Mouse (Mus musculus) thymus, postnatal 0 days (tissue): ENCODE measurements around the gene Acvr1b. TPM values are rescaled to one million over a fixed set of nuclear protein-coding genes. Genes with fewer than 3 reads are reported as not detected.

Source experiments
- DNase-seq: peaks from one replicate; pipeline ENCODE4 v3.0.0-alpha.2; 2015; ENCODE audit warnings: low spot score
- polyA plus RNA-seq: library from polyadenylated mRNA; unstranded; fragments of >200 nt; fragmentation: Nextera tagmentation; extraction: Ambion mirVana; gene quantifications from 2 replicates; pipeline ENCODE4 v1.2.1, GENCODE M21; 2015

The Acvr1b gene
- polyA plus RNA-seq, 1 experiment from 2014 or later: 4.6 TPM

DNA sequence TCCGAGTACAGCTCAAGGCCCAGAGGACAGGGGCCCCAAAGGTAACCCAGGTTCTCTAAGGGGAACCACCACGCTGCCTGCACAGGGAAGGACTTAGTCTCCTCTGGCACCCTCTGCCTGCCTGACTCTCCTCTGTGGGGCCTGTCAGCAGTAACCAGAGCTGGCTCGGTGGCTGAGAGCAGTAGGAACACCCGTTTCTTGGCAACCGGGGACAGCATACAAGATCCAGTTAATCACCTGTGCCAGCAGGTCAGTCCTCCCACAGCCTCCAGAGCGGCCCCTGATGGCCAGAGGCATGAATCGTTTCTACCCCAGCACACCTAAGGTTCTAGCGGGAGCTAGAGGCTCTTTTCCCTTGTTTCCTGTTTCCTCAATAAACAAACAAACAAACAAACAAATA lies 68.8 kb downstream of the Acvr1b start:
- DNase-seq: no peak

DNA sequence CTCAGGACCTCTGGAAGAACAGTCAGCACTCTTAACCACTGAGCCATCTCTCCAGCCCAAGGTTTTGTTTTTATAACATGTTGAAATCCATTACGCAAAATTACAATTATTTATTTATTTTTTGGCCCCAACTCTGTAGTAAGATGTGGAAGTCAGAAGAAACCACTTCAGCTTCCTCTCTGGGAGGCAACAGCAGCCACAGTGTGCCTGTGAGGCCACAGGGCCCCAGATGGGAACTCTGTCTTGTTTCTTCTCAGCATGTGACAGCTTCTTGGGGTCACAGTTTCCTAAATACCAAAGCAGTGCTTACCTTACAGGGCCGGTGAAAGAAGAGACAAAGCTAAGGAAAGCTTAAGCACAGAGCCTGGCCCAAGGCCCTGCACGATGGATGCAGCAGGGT lies 70.1 kb downstream of the Acvr1b start:
- DNase-seq: peak; percentile 42

DNA sequence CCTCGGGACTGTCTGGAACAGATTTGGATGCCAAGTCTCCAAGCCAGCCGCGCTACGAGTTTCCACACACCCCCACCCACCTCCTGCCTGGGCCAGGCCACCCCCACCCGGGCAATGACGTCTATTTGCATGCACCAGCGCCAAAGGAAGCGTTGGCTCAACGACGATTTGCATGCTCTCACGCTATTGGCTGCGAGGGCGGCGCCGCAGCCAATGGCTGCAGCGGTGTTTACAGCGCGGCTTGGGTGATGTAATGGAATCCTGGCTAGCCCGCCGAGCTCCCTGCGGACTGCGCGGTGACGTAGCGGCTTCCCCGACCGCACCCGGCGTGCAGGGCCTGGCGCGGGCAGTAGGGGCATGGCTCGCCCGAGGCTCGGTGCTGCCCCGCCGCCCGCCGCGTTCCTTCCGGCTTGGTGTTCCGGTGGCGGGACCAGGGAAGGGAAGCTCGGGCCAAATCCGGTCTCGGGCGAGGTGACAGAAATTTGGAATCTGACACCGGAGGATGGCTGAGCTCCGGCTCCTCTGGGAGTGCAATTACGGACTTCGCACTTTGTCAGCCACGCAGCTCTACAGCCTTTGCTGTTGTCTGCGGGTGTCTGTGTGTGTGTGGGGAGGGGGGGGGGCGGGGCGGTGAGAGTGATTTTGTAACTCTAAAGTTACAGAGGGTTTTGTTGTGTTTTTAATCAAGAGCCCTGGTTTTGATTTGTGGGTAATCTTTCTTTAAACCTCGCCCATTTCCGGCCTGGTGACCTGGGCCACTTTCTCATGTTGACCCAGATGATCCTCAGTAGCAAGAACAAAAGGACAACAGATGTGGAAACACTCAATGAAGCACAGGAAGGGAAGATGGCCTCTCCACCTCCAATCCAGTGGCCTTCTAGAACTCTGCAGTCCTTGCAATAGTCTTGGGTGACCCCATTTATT lies 72.6 kb downstream of the Acvr1b start:
- peak; percentile 99 for DNase-seq

DNA sequence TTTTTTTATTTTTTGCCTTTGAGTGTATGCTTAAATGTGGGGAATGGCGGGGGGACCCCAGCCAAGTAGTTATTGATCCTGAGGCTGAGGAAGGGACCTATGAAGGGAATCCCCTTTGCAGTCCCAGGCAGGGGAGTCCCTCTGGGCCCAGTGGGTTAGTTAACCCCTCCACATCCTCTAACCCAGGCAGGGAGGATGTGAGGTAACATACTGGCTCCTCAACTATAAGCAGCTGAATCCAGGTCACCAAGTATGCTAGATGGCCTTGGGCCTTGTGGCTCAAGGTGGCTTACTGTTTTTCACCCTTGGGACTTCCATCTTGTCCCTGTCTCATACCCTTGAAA lies 73.3 kb downstream of the Acvr1b start:
- peak; percentile 41 for DNase-seq

DNA sequence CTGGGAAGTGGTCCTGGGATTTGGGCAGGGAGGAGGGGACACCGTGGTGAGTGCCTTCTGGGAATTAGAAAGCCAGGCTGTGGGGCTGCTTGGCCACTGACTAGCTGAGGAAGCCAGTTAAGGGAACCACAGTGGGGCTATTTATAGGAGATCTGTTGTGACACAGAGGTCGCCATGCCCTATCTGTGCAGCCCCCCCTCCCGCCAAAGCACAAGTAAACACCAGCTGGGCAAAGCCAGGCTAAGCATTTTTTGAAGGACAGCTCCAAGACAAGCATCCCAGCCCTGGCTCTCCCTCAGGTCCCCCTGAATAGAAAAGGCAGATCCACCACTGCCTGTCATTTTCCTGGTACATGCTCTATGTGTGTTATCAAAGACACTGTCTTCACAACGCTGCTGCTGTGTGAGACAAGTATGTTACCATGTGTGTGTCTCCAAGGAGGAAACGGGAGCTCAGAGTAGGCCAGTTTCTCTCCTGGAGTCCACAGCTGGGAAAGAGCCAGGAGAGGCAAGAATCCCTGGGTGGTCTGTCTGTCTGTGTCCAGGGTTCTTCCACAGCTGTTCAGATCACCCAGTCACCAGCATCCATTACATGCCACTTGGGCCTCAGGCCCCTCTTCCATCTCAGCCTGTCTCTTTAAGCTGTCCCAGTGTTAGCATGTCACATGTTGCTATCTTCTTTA lies 74.3 kb downstream of the Acvr1b start:
- no peak for DNase-seq

DNA sequence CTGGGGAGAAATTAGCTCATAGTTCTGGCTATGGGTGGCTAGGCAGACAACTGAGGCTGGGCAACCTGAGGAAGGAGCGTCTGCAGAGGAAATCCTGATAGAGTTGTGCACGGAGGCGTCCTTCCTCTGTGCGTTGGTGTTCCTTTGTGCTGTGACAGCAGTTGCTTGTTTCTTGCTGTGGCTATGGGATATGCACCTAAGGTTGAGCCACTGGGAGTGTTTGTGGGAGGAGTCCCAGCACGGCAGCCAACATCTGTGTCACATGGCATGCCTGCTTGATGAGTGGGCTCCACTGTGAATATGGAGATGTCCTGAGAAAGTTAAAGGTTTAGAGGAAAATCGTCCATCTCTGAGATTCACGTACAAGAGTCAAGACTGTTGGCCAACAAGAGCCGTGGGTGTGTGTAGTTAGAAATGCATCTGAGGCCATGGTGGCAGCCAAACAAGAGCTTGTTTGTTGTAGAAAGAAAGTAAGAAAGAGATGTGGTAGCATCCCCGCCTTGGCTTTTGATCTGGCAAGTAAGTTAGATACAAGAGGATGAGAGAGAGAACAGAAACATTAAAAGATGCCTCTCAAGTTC lies 76.4 kb downstream of the Acvr1b start:
- DNase-seq: no peak

DNA sequence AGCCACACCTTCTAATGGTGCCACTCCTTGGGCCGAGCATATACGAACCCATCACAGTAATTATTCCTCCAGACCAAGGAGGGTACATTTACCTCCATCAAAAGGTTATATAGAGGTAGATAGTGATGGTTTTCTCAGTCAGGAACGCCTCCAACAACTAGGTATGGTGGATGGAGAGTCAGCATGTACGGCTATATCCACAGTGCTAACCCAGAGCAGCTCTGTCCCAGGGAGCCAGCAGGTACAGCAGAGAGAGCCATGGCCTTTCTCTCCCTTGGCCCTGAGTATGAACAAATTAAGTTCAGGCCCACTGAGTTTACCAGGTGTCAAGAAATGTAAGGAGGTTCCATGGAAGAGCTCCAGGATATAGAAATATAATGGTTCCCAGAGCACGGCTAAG lies 78.1 kb downstream of the Acvr1b start:
- no peak for DNase-seq

DNA sequence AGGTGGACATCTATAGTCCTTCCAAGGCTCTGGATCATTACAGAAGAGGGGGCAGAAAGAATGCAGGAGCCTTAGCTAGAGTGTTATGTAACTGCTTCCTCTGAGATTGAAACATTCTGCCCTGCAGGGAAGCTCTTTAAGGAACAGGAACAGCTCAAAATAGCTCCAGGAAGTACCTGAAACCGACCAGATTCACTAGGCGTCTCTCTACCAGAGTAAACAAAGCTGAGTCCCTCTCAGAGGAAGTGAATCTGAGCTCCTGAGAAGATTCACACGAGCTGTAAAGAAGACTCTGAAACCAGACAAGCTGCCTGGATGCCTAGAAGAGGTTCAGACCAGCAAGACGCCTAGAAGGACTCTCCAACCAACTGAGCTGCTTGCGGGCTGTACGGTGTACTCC lies 78.7 kb downstream of the Acvr1b start:
- no peak for DNase-seq

DNA sequence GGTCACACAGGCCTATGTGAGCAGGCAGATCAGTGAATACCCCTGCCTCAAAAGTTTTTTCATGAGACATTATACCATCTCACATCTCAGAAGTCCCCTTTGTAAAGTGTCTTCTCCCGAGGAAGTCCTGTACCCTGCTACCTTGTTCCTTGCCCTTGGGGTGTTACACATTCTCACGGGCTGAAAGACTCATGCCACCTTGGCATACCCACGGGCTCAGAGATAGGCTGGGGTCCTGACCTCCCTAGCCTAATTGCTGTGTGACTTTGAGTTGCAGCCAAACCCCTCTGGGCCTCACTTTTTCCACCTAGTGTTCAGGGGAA lies 79.7 kb downstream of the Acvr1b start:
- DNase-seq: no peak

DNA sequence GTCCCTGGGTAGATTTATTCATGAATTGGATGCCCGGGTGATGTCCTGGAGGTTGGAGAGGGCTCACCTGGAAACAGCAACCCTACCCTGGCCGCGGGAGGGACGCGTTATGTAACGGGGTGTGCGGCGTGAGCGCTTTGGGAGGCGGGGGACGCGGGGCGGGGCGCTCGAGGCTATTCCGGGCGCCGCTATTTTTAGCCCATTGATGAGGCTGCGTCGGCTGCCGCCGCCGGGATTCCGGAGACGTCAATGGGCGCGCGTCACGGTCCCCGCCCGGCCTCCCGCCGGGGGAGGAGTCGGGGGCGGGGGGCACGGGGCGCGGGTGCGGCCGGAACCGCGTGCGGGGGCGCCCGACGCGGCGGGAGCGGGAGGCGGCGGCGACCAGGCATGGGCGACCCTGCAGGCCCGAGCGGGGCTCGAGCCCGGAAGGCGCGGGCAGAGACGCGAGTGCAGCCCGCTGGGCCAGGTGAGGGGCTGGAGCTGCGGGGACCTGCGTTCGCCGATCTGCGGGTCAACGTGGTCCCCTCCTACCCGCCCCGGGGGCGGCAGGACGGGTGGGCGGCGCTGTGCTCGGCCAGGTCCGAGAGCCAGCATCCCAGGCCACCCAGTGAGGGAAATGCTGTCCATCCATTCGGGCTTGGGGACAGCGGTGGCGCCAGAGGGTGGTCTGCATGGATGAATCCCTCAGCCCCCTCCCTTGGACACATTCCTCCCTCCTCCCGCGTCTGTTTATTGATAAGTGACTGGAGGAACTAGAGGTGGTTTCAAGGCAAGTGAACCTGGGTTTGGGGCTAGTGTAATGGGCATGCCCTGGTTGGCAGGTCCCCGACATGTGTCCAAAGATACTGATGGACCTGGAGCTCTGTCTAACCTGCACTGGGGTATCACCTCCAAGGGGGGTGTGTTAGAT lies 80.3 kb downstream of the Acvr1b start, which contains the start of gene Nr4a1:
Gene Nr4a1, plus strand, starts transcription at position 384 of the 910 bp plus-strand sequence.
- peak; percentile 82 for DNase-seq

DNA sequence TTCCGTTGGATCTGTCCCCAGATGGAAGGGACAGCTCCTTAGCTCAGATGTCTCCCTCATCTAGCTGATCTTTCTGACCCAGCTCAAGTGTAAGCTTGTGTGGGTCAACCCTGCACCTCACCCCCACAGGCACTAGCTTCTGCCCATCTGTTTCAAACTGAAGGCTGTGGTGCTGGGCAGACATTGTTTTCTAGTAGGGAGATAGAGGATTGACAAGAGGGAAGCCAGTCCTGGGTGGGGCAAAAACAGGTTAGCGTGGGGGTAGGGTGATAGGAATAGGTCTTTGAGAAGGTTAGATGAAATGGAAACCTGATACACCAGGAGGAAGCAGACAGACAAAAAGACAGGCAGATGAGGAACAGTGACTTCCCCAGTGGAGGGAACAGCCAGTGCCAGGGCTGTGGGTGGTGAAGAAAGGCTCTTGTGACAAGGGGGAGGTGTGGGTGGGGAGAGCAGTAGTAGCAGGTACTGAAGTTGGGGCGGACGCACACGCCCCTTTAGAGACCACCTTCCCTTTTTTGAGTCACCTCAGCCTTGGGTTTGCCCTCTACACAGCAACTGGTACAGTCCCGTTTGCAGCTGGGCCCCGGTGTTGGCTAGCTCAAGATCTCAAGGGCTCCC lies 82.1 kb downstream of the Acvr1b start:
- no peak for DNase-seq

DNA sequence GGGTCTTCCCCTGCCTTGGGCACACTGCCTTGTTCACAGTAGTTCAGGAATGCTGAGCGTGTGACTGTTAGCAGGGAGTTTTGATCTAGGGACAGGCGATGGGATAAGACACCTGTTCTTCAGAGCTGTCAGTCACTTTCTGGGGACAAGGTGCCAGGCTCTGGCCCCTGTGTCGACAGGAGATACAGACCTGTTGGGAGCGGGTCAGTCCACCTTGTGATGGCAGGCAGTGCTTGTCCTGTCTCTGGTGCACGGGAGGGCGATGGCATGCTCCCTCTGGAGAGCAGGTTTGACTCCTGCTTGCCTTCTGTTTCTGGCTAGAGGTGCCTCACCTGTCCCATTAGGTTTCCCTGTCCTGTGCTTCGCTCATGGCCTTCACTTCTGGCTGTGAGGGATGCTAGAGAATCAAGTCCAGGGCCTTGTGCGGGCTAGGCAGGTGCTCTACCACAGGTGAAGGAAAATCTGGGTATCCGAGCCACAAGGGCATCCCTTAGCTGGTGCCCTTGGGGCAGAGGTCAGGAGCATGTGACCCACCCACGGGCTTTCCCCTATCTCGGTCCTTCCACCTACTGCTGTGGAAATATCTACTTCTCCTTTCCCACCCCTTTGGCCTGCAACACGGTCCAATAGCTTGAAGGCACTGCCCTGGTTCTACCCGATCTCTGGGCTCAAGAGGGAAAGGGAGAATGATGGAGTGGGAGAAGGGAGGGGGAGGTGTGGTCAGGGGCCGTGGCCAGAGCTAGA lies 82.8 kb downstream of the Acvr1b start:
- no peak for DNase-seq

DNA sequence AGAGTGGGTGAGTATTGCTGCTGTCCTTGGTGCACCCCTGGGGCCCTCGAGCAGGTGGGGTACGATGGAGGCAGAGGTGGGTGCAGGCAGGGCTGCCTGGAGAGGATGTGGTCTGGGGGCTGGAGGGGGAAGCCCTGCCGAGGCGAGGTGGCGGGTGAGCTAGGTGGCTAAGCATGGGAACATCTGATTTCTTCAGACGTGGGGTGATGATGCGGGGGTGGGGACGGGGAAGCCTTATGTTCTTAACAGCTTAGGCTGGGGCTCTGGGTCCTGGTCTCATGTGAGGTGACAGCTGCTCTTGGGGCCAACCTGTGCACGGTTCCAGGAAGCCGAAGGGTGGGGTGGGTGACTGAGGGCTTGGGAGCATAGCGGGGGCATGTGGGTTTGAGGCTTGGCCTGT lies 84.6 kb downstream of the Acvr1b start:
- DNase-seq: peak; percentile 94

DNA sequence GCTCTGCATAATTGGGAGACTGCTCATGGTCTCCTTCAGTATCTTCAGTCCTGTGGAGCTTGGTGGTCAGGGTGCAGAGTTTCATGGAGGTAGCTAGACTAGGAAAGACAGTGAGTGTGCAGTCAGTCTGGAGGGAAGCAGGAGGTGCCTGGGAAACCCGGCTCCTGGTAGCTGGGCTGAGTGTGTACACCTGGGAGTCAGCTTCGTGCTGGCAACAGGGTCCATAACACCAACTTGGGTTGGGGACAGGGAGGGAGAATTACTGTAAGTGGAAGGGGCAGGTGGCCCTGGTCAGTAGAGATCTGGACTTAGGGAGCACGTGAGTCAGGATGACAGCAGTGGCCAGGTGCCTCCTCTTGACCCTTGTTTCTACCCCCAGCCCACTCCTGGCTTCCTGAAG lies 86.1 kb downstream of the Acvr1b start:
- DNase-seq: no peak

DNA sequence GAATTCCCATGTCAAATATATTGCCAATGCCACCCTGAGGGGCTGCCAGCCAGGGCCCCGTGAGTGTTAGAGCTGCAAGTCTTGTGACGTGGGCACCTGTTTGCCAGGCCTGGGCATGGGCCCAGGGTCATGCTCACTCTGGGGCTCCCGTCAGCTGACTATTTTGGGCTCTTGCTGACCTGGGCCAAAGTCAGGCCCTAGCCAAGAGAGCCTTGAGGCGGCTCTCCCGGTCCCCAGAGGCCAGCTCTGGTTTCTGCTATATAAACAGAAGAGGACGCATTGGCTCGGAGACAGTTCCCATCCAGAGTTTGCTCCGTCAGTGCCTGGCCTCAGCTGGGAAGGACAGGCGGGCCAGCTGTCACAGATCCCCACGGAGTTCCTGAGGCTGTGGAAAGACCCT lies 86.5 kb downstream of the Acvr1b start:
- no peak for DNase-seq

DNA sequence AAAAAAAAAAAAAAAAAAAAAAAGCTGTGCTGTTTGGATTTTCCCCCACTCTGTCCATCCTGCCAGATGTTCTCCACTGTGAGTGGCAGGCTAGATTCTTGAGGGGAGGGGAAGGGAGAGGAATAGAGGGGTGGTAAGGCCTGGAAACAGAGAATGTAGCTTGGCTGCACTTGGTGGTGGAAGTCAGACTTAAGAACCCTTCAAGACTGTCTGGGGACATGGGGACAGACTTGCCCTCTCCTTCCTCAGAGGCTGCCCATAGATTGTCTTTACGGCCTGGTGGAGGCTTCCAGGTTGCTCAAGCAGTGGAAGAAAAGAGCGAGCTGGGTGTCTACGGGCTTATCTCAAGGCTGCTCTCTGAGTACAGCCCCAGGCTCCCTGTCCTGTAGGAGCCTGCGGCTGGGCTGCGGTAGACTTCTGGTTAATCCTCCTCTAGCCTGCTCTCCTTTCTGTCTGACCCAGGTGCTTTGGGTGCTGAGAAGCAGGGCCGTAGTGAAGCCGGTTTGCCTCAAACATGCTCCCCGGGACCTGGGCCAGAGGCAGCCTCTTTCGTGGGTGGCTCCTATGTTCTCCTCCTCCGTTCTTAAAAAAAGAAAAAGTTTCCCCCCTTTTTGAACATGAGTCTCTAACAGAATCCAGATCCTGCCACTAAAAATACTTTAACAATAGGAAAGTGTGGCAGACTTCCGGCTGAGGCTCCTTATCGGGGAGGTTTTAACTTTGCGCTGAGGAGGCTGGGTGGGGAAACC lies 87.2 kb downstream of the Acvr1b start:
- peak; percentile 34 for DNase-seq

DNA sequence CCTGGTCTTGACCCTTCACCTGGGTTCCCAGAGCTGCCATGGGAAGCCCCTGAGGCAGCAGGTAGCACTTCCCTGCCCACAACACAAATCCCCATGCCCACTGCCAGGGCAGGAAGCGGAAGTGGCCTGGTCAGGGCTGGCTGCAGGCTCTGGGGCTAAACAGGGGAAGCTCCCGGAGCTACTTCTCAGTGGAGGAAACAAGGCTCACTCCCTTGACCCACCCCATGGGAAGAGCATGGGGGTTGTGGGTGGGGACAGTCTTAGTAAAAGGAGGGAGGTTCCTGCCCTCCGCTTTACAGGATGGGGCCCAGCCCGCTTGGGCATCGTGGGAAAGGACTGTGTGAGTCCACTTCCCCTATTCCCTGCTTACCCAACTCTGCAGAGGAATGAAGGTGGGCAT lies 88.6 kb downstream of the Acvr1b start:
- DNase-seq: no peak
